Mouse (Mus musculus) thymus, postnatal 0 days (tissue): ENCODE data around the gene Impad1. TPM values are rescaled to one million over a fixed set of nuclear protein-coding genes. Genes with fewer than 3 reads are reported as not detected.

ENCODE experiments used
- DNase-seq: peaks from one replicate; pipeline ENCODE4 v3.0.0-alpha.2; 2015; ENCODE audit warnings: low spot score
- polyA plus RNA-seq: library from polyadenylated mRNA; unstranded; fragments of >200 nt; fragmentation: Nextera tagmentation; extraction: Ambion mirVana; gene quantifications from 2 replicates; pipeline ENCODE4 v1.2.1, GENCODE M21; 2015

Gene Impad1
- polyA plus RNA-seq = 19.7 and 22.5 TPM in 2 replicates

DNA sequence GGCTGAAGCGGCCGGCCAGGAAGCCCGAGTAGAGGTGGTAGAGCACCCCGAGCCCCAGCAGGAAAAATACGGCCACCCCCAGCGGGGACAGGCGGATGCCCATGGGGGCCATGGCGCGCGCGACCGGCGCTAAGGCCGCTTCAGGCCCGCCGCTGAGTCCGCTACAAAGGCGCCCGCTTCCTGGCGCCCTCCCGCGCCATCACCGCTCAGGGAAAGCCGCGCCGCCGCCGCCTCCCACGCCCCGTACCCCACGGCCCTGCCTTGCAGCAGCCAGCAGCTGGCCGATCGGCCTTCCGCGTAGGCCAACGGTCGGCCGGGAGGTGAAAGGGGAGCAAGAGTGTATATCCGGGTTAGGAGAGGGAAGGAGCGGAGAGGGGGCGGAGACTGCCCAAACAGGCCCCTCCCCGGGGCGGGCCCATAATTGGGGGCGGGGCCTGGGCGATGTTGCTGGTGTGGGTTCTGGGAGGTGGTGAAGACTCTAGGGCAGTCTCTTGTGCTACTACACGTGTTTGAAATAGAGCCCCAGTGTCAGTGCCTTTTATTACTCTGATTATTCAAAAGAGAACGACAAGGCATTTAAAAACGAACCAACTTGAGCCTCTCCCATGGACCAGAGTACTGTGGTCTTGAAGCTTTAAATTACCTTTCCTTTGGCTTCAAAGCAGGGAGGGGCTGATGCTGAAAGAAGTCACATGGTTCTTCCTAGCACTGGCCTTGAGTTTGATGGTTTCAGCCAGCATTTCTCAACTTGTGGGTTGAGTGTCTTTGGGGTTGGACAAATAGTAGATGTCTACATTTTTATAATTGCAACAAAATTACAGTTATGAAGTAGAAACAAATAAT is at the start of gene Impad1:
Impad1 (minus strand) TSS at position 364 of the 843 bp plus-strand sequence.
- DNase-seq = peak; percentile 86

GRCm38 (mm10) chr4:4840145-4840544 is 47.0 kb upstream of the Impad1 start:
- DNase-seq = no peak

DNA sequence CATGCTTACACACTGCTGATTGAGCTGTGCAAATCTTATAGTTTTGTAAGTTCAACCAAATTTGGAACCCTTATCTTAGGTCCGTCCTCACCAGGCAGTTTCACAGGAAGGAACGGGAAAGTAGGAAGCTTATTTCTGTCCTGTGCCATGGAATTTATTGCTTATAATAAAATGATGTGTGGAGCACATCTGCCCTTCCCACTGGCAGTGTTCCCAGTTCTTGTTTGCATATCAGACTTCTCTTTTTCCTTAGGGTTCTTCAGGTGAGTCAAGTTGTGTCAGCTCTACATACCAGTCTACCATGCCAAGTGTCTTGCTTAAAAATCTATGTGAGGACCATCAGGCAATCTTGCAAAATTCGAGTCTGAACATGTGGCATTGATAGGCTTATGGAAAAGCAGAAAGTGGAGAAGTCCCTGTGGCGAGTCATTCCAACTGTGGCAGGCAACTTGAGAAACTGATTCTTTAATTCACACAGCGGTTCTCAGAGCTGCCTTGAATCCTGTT is 40.7 kb upstream of the Impad1 start:
- DNase-seq = no peak

DNA sequence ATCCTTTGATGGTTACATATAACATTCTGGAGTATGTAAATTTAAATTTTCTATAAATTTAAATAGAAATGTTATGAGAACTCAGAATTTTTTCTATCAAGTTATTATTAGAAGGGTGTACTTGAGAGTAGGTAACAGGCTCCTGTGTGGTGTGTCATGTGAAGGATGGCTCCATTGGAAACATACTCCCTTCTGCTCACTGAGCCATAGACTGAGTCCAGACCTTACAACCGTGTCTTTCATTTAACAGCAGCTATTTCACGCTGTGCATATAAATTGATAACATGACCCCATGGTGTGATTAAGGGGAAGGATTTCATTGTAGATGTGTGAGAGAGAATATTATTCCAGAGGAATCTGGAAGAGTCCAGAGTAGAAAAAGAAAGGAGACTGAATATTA is 35.0 kb upstream of the Impad1 start:
- no peak for DNase-seq

DNA sequence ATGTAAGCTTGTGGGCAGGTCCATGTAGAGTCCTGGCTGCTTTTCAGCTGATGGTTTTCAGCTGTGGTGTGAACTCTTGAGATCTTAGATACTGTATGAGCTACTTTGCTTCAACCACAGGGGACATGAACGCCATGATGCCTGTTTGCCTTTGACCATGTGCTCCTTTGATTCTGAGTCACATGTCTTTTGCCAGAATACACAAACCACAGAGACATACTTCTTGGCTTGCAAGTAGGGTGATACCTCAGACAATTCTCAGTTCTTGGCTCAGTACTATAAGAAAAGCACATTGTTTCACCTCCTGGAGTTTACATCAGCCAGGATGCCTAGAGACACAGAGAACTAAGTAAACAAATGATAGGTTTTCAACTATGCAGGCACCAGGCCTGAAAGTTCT is 29.0 kb upstream of the Impad1 start:
- DNase-seq = no peak

DNA sequence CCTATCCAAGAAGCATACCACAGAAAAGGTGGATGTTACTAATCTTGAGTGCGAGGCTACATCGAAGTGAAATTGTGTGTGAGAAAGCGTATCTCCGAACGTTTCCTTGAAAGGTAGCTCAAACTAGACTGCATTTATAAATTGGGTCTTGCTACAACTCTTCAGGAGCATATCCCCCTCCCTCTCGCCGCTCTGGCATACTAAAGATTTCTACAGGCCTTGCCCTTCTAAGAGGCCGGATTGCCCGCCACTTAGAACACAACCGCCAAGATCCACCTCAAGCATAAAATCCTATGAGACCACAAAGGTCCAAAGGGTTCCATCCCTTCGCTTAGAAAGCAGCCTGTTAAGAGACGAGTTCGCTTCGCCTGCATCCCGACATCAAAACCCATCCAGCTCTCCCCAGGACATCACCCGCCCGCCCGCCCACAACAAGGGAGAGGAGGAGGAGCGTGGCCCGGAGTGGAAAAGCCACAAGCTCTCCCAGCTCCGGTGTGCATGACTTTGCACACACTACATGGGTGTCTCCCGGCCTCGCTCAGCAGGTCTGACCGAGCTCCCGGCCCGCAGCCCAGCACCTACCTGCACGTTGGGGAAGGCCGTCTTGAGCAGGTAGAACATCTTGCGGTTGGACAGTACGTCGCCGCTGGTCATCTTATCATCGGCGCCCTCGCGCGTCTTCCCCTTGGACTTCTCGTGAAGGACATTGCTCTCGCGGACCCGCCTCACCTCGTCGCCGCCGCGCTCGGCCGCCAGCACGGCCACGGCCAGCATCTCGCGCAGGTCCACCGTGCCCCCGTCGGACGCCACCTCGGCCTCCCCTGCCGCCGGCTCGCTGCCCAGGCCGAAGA is 789 bp downstream of the Impad1 start:
- peak; percentile 23 for DNase-seq

DNA sequence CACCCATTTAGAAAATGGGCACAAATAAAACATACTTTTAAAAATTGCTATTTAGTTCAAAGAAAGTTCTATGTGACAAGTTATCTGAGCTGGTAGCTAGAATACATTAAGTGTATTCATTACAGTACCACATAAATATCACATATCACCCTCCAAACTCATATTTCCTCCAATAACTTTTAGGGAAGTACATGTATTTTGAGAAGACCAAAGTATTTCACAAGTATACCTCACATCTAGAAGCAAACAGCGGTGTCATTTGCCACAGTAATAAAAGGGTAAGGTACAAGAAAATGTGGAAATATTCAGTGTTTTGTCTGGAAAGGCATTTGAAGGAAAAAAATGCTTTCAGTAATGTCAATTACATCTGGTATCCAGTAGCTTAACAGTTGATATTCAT is 2.0 kb downstream of the Impad1 start:
- no peak for DNase-seq

GRCm38 (mm10) chr4:4785169-4785568 is 8.0 kb downstream of the Impad1 start:
- DNase-seq = no peak

- no peak for DNase-seq
These were observed 8.8 kb downstream of the Impad1 start for GRCm38 (mm10) chr4:4784305-4784704.

DNA sequence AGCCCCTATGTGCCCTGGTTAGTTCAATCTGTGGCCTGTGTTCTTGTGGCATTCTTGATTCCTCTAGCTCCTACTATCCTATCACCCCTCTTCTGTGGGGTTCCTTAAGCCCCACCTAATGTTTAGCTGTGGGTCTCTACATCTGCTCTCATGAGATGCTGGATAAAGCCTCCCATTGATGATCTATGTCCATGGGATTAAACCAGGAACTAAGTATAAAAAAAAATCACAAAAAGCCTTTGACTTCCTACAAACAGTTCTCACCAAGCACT is 9.5 kb downstream of the Impad1 start:
- DNase-seq = no peak

GRCm38 (mm10) chr4:4782882-4783685 is 10.1 kb downstream of the Impad1 start:
- no peak for DNase-seq

GRCm38 (mm10) chr4:4779265-4779770 is 13.8 kb downstream of the Impad1 start:
- DNase-seq = no peak

DNA sequence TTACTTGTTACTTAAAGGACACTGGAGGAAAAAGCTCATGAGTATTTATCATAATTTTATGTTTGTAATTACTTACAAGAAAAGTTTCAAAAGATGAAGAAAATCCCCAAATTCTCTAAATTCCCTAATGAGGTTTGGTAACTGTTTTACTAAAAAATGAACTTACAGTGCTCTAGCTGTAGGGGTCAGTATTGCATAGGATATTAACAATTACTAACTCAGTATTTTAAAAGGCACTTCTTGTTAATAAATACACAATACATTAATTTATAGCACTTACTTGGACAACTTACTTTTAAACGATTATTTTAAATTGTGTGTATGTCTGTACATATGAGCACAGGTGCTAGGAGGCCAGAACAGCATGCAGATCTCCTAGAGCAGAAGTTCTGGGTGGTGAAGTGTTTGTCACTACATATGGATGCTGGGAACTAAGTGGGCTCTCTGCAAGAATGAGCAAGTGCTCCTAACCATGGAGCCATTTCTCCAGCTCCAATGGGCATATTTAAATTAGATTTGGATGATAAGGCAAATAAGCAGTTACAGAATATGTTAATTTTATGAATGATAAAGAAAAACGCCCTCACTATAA is 21.5 kb downstream of the Impad1 start:
- peak; percentile 9 for DNase-seq

GRCm38 (mm10) chr4:4765806-4766205 is 27.3 kb downstream of the Impad1 start:
- no peak for DNase-seq

GRCm38 (mm10) chr4:4758376-4758775 is 34.8 kb downstream of the Impad1 start:
- DNase-seq = no peak

DNA sequence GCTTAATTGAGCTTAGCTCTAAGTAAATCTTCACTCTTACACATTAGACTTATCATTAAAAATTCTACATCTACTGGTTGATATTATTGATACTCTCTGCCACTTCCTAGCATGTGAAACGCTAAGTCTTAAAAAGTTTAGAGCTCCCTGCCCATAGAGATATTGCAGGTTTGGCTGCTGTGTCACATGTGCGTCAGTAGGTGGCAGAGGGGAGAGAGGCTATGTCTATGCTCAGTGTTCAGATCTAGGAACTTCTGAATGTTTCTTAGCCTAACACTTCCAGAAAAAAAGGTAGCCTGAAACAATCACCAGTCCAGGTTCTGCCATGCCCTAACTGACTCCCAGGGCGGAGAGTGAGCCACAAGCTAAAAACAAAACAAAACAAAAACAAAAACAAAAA is 63.7 kb downstream of the Impad1 start:
- peak; percentile 21 for DNase-seq

DNA sequence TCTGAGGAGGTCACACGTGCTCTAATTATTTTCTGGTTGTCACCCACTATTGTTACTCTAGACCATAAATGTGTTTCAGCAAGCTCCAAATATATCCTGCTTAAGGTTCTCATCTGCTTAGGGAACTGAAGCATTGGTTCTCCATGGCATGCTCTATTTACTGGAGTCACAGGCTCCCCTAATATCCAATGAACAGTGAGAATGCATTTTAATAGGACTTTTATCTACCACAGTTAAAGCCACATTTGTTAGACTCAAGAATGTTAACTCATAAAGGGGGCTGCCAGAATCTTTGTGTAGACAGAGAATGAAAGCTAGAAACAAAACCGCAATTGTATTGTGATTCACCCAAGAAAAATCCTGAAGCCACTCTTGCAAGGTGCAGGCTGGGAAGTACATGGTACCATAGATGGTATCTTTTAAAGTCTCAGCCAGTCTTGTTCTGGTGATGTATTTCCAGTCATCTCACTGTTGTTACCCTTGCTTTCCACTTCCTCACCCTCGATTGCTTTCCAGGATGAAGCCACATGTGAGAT is 66.8 kb downstream of the Impad1 start:
- no peak for DNase-seq

DNA sequence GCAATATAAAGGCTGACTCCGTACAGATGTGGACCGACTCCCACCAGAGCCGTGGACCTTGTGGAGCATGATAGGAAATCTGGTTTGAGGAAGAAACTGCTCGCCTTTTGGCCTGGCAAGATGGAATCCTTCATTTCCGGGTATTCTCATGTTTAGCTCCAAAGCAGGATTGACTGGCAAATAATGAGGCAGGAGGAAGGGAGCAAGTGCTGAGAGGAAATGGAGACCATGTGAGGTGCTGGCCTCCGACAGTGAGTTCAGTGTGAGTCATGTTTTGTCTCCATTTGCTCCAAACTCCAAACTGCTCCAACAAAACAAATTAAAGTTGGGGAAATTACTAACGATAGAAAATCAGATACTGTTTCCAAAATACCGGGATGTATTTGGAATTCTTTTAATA is 69.3 kb downstream of the Impad1 start:
- DNase-seq = no peak

DNA sequence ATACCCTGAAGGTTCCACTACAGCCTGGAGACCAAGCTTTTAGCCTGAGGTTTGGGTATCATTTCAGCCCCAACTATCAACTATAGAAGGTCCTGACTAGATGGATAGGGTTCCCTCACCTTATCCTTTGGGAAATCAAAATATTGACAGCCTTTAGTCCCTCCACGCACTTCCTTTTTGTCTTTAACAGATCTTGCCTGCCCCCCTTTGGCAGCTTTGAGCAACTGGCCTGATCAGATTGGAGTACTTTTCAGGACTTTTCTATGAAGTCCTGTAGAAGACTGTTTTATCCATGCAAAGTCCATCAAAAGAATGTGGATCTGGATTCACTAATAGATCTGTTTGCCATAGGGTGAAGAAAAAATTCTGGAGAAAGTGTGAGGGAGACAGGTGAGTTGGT is 71.1 kb downstream of the Impad1 start:
- no peak for DNase-seq

DNA sequence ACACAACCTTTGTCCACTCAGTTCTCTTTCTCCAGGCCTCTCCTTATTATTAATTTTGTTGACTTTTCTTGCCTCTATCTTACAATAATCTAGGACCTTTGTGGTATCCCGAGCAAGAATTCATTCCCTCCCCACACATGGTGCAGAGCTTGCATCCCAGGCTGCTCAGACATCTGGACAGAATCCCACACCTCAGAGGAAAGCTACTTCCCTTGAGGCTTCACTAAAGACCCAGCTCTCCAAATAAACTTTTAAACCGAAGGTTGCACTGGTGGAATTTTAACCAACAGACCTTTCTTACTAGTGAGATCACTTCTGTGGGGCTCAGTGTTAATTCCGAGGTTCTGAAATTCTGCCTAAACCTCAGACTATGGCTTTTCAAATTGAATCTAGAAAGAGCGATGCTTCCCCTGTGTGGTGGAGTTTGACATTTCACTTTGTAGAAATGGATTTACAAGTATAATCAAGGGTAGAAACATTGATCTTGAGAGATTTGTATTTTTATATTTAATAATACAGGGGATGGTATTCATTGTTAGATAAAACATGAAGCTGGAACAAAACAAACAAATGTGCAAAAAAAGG is 75.3 kb downstream of the Impad1 start:
- DNase-seq = no peak
